Mouse (Mus musculus) stomach, postnatal 0 days (tissue): ENCODE measurements around the gene Bcor. TPM values are rescaled to one million over a fixed set of nuclear protein-coding genes. Genes with fewer than 3 reads are reported as not detected.

Source experiments
- ATAC-seq: fragments of 200-750 bp; cut with Nextera tagmentation; 2 replicates; pipeline ENCODE4 v1.8.0; 2017; ENCODE audit not compliant: low FRiP score, low TSS enrichment
- DNase-seq: peaks from one replicate; pipeline ENCODE4 v3.0.0-alpha.2; 2016; ENCODE audit warnings: low spot score
- H3K27ac ChIP-seq: fragments of 300-500 bp; sonication (generic); replicated peaks from 2 replicates; pipeline ENCODE4 v1.5.1; 2014; ENCODE audit warnings: mild to moderate bottlenecking, control low read depth
- H3K27me3 ChIP-seq: fragments of 300-500 bp; sonication (generic); 2 replicates; pipeline ENCODE4 v1.6.1; 2014; ENCODE audit warnings: low read length; ENCODE audit not compliant: control insufficient read depth, insufficient read depth
- H3K36me3 ChIP-seq: fragments of 300-500 bp; sonication (generic); 2 replicates; pipeline ENCODE4 v1.6.1; 2014; ENCODE audit warnings: low read length, mixed read lengths; ENCODE audit not compliant: control insufficient read depth, insufficient read depth
- H3K4me1 ChIP-seq: fragments of 300-500 bp; sonication (generic); replicated peaks from 2 replicates; pipeline ENCODE4 v1.6.1; 2014; ENCODE audit warnings: antibody characterized with exemption; ENCODE audit not compliant: control insufficient read depth, insufficient read depth
- H3K4me2 ChIP-seq: fragments of 300-500 bp; sonication (generic); replicated peaks from 2 replicates; pipeline ENCODE4 v1.6.1; 2014; ENCODE audit warnings: low read depth, mild to moderate bottlenecking, control low read depth, moderate library complexity
- H3K4me3 ChIP-seq: fragments of 300-500 bp; sonication (generic); 2 replicates; pipeline ENCODE4 v1.5.1; 2014; ENCODE audit warnings: low read depth, low read length, control low read depth
- H3K9ac ChIP-seq: fragments of 300-500 bp; sonication (generic); 2 replicates; pipeline ENCODE4 v1.6.1; 2014; ENCODE audit warnings: mild to moderate bottlenecking, low read length, control low read depth, mixed read lengths
- H3K9me3 ChIP-seq: fragments of 300-500 bp; sonication (generic); 2 replicates; pipeline ENCODE4 v1.6.1; 2016; ENCODE audit warnings: low read length; ENCODE audit not compliant: control insufficient read depth
- CTCF ChIP-seq: IDR thresholded peaks from 2 replicates; pipeline ENCODE4 v1.5.1; 2016; ENCODE audit warnings: antibody characterized with exemption, low read depth, mild to moderate bottlenecking, moderate library complexity
- EP300 ChIP-seq: optimal IDR thresholded peaks from 2 replicates; pipeline ENCODE3; 2016; ENCODE audit warnings: antibody characterized with exemption
- WGBS: fragments of 180-500 bp; shearing (Covaris S2); extraction: QIAGEN DNeasy Blood & Tissue Kit; methylation state at CpG from one replicate; pipeline ENCODE4 v1.1.7; 2014; 5-methylcytosine and 5-hydroxymethylcytosine counted together
- polyA plus RNA-seq: library from polyadenylated mRNA; unstranded; fragments of >200 nt; fragmentation: Nextera tagmentation; extraction: Ambion mirVana; gene quantifications from 2 replicates; pipeline ENCODE4 v1.2.1, GENCODE M21; 2015

Gene Bcor
- polyA plus RNA-seq, 1 experiment from 2014 or later: 5.5 TPM

DNA sequence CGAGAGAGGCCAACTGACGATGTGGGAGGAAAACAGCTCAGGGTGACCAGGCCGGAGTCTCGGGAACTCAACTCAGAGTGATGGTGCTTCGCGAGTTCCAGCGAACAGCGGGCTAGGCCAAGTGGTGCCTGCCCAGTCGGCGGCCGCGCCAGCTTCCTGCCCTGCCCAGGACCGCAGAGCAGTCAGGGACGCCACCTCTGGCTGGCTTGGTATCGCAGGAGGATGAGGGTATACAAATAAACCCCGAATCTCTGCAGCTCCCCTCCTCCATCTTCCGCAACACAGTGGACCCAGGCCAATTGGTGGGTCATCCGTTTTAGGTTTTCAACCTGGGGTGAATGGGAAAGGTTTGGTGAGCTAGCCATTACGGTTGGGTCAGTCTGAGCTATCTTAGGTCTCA is 25.6 kb downstream of the Bcor start:
- TF ChIP-seq EP300: no peak
- TF ChIP-seq CTCF: peak; percentile 66
- Histone ChIP-seq H3K36me3 (no peaks in the 10 kb centered on the region), H3K4me3 (no peak overlapping the region), H3K9ac (no peak overlapping the region), H3K27me3 (no peaks in the 10 kb centered on the region), H3K27ac (no peak overlapping the region), H3K4me2 (peak overlapping the region; percentile 67), H3K4me1 (no peaks in the 10 kb centered on the region), H3K9me3 (no peaks in the 10 kb centered on the region)
- peak; percentile 80 for DNase-seq
- WGBS: 10% methylated on average over 13 of the region's 19 CpGs
- ATAC-seq: peak; percentile 61

DNA sequence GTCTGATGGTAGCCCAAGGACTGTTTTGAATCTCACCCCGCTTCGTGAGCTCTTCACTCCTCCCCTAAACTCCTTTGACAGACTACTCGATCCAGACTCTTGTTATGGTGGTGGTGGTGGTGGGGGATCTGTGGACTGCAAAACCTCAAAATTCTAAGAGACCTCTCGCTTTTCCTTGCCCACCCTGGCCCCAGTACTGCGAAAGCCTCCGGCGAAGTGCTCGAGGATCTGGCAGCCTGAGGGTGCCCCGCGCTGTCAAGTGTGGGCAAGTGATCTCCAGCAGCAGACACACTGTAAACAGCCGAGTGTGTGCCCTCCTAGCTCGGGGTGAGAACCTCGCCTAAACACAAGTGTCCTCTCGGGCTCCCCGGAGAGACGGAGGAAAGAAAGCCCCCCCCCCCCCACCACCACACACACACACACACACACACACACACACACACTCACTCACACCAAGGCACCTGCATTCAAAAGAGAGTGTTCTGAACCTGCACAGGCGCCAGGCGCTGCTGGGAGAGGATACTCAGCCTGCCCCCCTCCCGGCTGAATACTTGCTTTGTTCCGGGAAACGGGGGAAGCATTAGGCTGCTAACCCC is 26.2 kb downstream of the Bcor start:
- WGBS: 11% methylated on average over 20 of the region's 21 CpGs
- H3K9me3 ChIP-seq: no peaks in the 10 kb centered on the region
- H3K27ac ChIP-seq: peak overlapping the region; percentile 63; the same call in 1 of the 2 replicates
- peak overlapping the region; percentile 50 for H3K4me2 ChIP-seq
- H3K4me1 ChIP-seq: no peaks in the 10 kb centered on the region
- DNase-seq: no peak
- no peaks in the 10 kb centered on the region for H3K36me3 ChIP-seq
- TF ChIP-seq EP300: no peak
- TF ChIP-seq CTCF: no peak; the same call in 1 of the 2 replicates
- ATAC-seq: no peak
- peak overlapping the region; percentile 30; the same call in 1 of the 2 replicates for H3K4me3 ChIP-seq
- peak overlapping the region; percentile 41; the same call in 1 of the 2 replicates for H3K9ac ChIP-seq
- no peaks in the 10 kb centered on the region for H3K27me3 ChIP-seq

DNA sequence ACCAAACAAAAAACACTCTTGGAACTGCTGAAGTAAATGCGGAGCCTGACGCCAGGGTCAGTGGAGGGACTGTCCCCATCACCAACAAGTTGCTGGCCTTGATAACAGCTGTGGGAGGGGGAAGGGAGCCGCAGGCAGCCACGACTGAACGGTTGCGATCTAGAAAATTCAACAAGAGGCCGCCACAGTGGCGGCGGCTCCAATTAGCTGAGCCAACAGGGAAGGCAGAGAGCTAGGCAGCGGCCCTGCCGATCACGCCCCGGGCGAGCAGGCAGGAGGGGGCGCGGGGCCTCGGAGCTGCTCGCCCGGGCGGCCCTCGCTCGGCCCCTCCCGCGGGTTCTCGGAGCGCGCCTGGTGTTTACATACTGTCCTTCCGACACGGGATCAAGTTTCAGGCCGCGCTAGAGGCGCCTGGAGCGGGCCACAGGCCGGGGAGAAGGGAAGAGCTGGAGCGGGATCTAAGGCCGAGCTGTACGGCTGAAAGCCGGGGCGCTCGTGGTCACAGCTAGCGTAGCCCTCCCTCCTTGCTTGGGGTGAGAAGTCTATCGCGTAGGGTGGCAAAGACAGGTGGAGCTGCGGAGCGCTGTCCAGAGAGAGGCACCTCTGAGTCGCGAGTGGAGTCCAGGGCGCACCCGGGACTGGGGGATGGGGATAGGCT is 26.8 kb downstream of the Bcor start:
- ATAC-seq (peak; percentile 64), DNase-seq (peak; percentile 79)
- TF ChIP-seq CTCF: no peak; the same call in 1 of the 2 replicates
- no peak for TF ChIP-seq EP300
- no peaks in the 10 kb centered on the region for H3K9me3 ChIP-seq
- no peaks in the 10 kb centered on the region for H3K4me1 ChIP-seq
- peak overlapping the region; percentile 50 for H3K4me2 ChIP-seq
- H3K27me3 ChIP-seq: no peaks in the 10 kb centered on the region
- 2% methylated on average over 33 of the region's 49 CpGs for WGBS
- H3K36me3 ChIP-seq: no peaks in the 10 kb centered on the region
- peak overlapping the region; percentile 63; the same call in 1 of the 2 replicates for H3K27ac ChIP-seq
- peak overlapping the region; percentile 30 for H3K4me3 ChIP-seq
- peak overlapping the region; percentile 41 for H3K9ac ChIP-seq

DNA sequence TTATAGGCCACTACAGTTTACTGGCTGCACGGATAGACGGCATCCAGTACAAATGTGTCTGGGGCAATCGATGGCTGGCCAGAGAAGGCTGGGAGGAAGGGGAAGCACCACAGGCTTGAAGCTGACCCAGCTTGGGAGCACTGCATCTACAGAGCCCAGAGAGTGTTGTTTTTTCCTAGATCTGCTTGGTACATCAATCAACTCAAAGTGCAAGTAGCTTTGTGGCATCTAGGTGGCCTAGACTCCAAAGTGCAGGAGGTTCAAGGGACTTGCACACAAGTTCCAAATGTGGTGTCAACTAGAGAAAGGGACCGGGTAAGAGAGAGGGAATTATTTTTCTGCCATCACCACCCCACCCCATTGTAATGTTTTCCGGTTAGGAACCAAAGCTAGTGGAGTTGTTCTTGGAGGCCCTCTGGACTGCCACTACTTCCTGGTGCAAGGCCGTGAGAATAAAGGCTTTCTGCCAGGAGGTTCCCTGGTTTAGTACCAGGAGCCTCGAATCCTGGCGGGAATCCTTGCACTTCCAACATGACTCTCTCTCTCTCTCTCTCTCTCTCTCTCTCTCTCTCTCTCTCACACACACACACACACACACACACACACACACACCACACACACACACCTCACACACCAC is 27.5 kb downstream of the Bcor start:
- Histone ChIP-seq H3K4me1 (no peaks in the 10 kb centered on the region), H3K36me3 (no peaks in the 10 kb centered on the region), H3K27me3 (no peaks in the 10 kb centered on the region), H3K4me3 (no peak overlapping the region), H3K4me2 (peak overlapping the region; percentile 50; the same call in 1 of the 2 replicates), H3K9me3 (no peaks in the 10 kb centered on the region), H3K27ac (no peak overlapping the region), H3K9ac (no peak overlapping the region)
- TF ChIP-seq EP300 (no peak), CTCF (no peak)
- ATAC-seq: no peak
- no peak for DNase-seq
- WGBS: 37% methylated on average over 8 of the region's 8 CpGs

- Histone ChIP-seq H3K4me3 (no peak overlapping the region), H3K4me1 (no peaks in the 10 kb centered on the region), H3K9me3 (no peaks in the 10 kb centered on the region), H3K9ac (no peak overlapping the region), H3K36me3 (no peaks in the 10 kb centered on the region), H3K27me3 (no peaks in the 10 kb centered on the region), H3K4me2 (no peak overlapping the region), H3K27ac (no peak overlapping the region)
- no peak for ATAC-seq
- WGBS: 47% methylated on average over 14 of the region's 14 CpGs
- no peak for DNase-seq
- TF ChIP-seq CTCF (no peak), EP300 (no peak)
Observed at GRCm38 (mm10) chrX:12129828-12130809, 30.0 kb downstream of the Bcor start.
